Mouse (Mus musculus): Measurements from ENCODE around the gene Map3k7.
"Not testable (repeated sequence)": the region's sequence is repeated elsewhere in the genome, so short reads cannot be mapped to it uniquely, and the experiment has no call there.

Gene Map3k7

GRCm38 (mm10) chr4:31981863-31982262, 18.0 kb downstream of the Map3k7 start:
- in situ Hi-C loops (cut with MseI, MboI) = no loop called here

GRCm38 (mm10) chr4:31993386-31993785, 29.5 kb downstream of the Map3k7 start:
- in situ Hi-C loops (cut with MseI, MboI) = no loop called here

GRCm38 (mm10) chr4:31993865-31994264, 30.0 kb downstream of the Map3k7 start:
- in situ Hi-C loops (cut with MseI, MboI) = no loop called here

- in situ Hi-C loops (cut with MseI, MboI) = no loop called here
These were observed 37.6 kb downstream of the Map3k7 start for GRCm38 (mm10) chr4:32001498-32001897.

GRCm38 (mm10) chr4:32004773-32005591, 41.1 kb downstream of the Map3k7 start:
- in situ Hi-C loops (cut with MseI, MboI) = no loop called here

GRCm38 (mm10) chr4:32007174-32007573, 43.3 kb downstream of the Map3k7 start:
- in situ Hi-C loops (cut with MseI, MboI) = no loop called here

GRCm38 (mm10) chr4:32008095-32008494, 44.2 kb downstream of the Map3k7 start:
- in situ Hi-C loops (cut with MseI, MboI) = no loop called here

GRCm38 (mm10) chr4:32010808-32011207, 46.9 kb downstream of the Map3k7 start:
- in situ Hi-C loops (cut with MseI, MboI) = no loop called here

GRCm38 (mm10) chr4:32011218-32011973, 47.5 kb downstream of the Map3k7 start:
- in situ Hi-C loops (cut with MseI, MboI) = no loop called here

GRCm38 (mm10) chr4:32021131-32021530, 57.2 kb downstream of the Map3k7 start:
- in situ Hi-C loops (cut with MseI, MboI) = no loop called here

GRCm38 (mm10) chr4:32022321-32022720, 58.4 kb downstream of the Map3k7 start:
- in situ Hi-C loops (cut with MseI, MboI) = no loop called here

GRCm38 (mm10) chr4:32024170-32024569, 60.3 kb downstream of the Map3k7 start:
- in situ Hi-C loops (cut with MseI, MboI) = not testable (repeated sequence)

- in situ Hi-C loops (cut with MseI, MboI) = no loop called here
These were observed 61.2 kb downstream of the Map3k7 start for GRCm38 (mm10) chr4:32025105-32025504.

- in situ Hi-C loops (cut with MseI, MboI) = no loop called here
These were observed 63.2 kb downstream of the Map3k7 start for GRCm38 (mm10) chr4:32027094-32027493.

- in situ Hi-C loops (cut with MseI, MboI) = no loop called here
These were observed 73.4 kb downstream of the Map3k7 start for GRCm38 (mm10) chr4:32037267-32037666.

- in situ Hi-C loops (cut with MseI, MboI) = no loop called here
These were observed 78.0 kb downstream of the Map3k7 start for GRCm38 (mm10) chr4:32041741-32042452.

GRCm38 (mm10) chr4:32045234-32045633, 81.3 kb downstream of the Map3k7 start:
- in situ Hi-C loops (cut with MseI, MboI) = no loop called here

GRCm38 (mm10) chr4:32049824-32050223, 85.9 kb downstream of the Map3k7 start:
- in situ Hi-C loops (cut with MseI, MboI) = loop anchor here (10.0 kb wide), 3 partner anchors 195 to 515 kb away; no protein-coding TSS in a partner anchor

GRCm38 (mm10) chr4:32053171-32053570, 89.3 kb downstream of the Map3k7 start:
- in situ Hi-C loops (cut with MseI, MboI) = loop anchor here (10.0 kb wide), 3 partner anchors 192 to 512 kb away; no protein-coding TSS in a partner anchor

- in situ Hi-C loops (cut with MseI, MboI) = loop anchor here (10.0 kb wide), 3 partner anchors 189 to 509 kb away; no protein-coding TSS in a partner anchor
These were observed 91.5 kb downstream of the Map3k7 start for GRCm38 (mm10) chr4:32055151-32056052.

GRCm38 (mm10) chr4:32056441-32056840, 92.5 kb downstream of the Map3k7 start:
- in situ Hi-C loops (cut with MseI, MboI) = loop anchor here (10.0 kb wide), 3 partner anchors 188 to 508 kb away; no protein-coding TSS in a partner anchor

Measured in mouse trophoblast stem cell (cell line).